27 mouse cellular contexts compared by ENCODE assay signal in genomic region chr1:151741199-151741621, GRCm38 (mm10). TPM values are rescaled to one million over a fixed set of nuclear protein-coding genes. Genes with fewer than 3 reads are reported as not detected.
DNase-seq lines count a peak whose midpoint lies in the region; ATAC-seq and TF ChIP-seq lines count a peak whose summit lies in the region.
"Had no signal": no experiment of that assay in that cellular context is flagged by ENCODE, and none has a peak within 500 bp of the region (broad histone marks: within the 10 kb centered on the region; RNA-seq: fewer than 3 reads in every experiment).

No protein-coding gene starts in this region.

- WGBS in stomach, embryonic 15.5 days: 60% methylated on average over 7 of the region's 7 CpGs
- WGBS in stomach, postnatal 0 days: 69% methylated on average over 7 of the region's 7 CpGs
- 22% methylated on average over 7 of the region's 7 CpGs for WGBS in liver, embryonic 15.5 days (ENCODE audit: insufficient replicate concordance)
- WGBS in cerebellum, adult 2 months: 95% methylated on average over 7 of the region's 7 CpGs

- no peak overlapping the region for H3K9ac ChIP-seq in stomach, embryonic 15.5 days
- H3K9ac ChIP-seq in stomach, postnatal 0 days (ENCODE audit: low read length): no peak overlapping the region
- no peak overlapping the region for H3K9ac ChIP-seq in liver, embryonic 15.5 days
- H3K9ac ChIP-seq: embryonic facial prominence, embryonic 15.5 days; heart, embryonic 15.5 days; hindbrain, embryonic 14.5 days; midbrain, embryonic 13.5 days; neural tube, embryonic 12.5 days had no signal

- no peak overlapping the region for H3K27ac ChIP-seq in stomach, embryonic 15.5 days
- H3K27ac ChIP-seq in stomach, postnatal 0 days (replicated peaks): no peak overlapping the region
- H3K27ac ChIP-seq in liver, embryonic 15.5 days (replicated peaks): no peak overlapping the region
- no peak overlapping the region for H3K27ac ChIP-seq in cerebellum, adult 2 months (ENCODE audit: insufficient read depth, low read length)
- H3K27ac ChIP-seq: embryonic facial prominence, embryonic 15.5 days; forebrain, embryonic 10.5 days; heart, embryonic 15.5 days; hindbrain, embryonic 14.5 days; kidney, postnatal 0 days; left cerebral cortex, adult 2 months; macrophage; midbrain, embryonic 13.5 days; neural tube, embryonic 12.5 days had no signal

- H3K4me1 ChIP-seq in stomach, embryonic 15.5 days: no peaks in the 10 kb centered on the region
- no peaks in the 10 kb centered on the region for H3K4me1 ChIP-seq in stomach, postnatal 0 days (replicated peaks; ENCODE audit: control insufficient read depth, insufficient read depth)
- H3K4me1 ChIP-seq in liver, embryonic 15.5 days (replicated peaks): peaks cover 17% of the 10 kb centered on the region
- no peaks in the 10 kb centered on the region for H3K4me1 ChIP-seq in cerebellum, adult 2 months (ENCODE audit: control insufficient read depth, insufficient read depth, low read length)
- H3K4me1 ChIP-seq: embryonic facial prominence, embryonic 15.5 days; forebrain, embryonic 10.5 days; heart, embryonic 15.5 days; midbrain, embryonic 13.5 days; neural tube, embryonic 12.5 days had no signal

- peak; percentile 71; the same call in 1 of the 2 replicates for ATAC-seq in stomach, embryonic 15.5 days (ENCODE audit: insufficient read depth, low FRiP score, low read depth)
- ATAC-seq in stomach, postnatal 0 days (ENCODE audit: low FRiP score, low TSS enrichment): no peak
- ATAC-seq in granulocyte monocyte progenitor cell, adult 5-6 weeks (replicated peaks; ENCODE audit: poor library complexity, severe bottlenecking): peak; percentile 55
- ATAC-seq in liver, embryonic 15.5 days (ENCODE audit: insufficient read depth): peak; percentile 94
- ATAC-seq in activated CD4-positive, CD25-positive, alpha-beta regulatory T cell, adult 4 months: no peak
- ATAC-seq: CD4-positive, CD25-positive, alpha-beta regulatory T cell, adult 4 months; forebrain, embryonic 16.5 days; inflammation-experienced regulatory T-cells, adult 6 months; midbrain, embryonic 13.5 days had no signal

- no peaks in the 10 kb centered on the region for H3K36me3 ChIP-seq in stomach, embryonic 15.5 days
- H3K36me3 ChIP-seq in stomach, postnatal 0 days (ENCODE audit: control insufficient read depth, insufficient read depth, low read length): no peaks in the 10 kb centered on the region
- H3K36me3 ChIP-seq in liver, embryonic 15.5 days (replicated peaks): no peaks in the 10 kb centered on the region
- H3K36me3 ChIP-seq: embryonic facial prominence, embryonic 15.5 days; forebrain, embryonic 10.5 days; heart, embryonic 15.5 days; midbrain, embryonic 13.5 days; neural tube, embryonic 12.5 days had no signal

- no peak for DNase-seq in stomach, postnatal 0 days (ENCODE audit: low spot score)
- no peak for DNase-seq in cerebellum, adult 2 months
- DNase-seq in T-cell, adult 2 months (ENCODE audit: low spot score): no peak
- no peak for DNase-seq in urinary bladder, postnatal 14 days (ENCODE audit: low spot score)
- DNase-seq: cerebellum, adult 18-20 months; cerebellum, postnatal 36 days; gastrocnemius, postnatal 14 days; heart, postnatal 36 days; kidney, adult 18-20 months; right cerebral cortex, postnatal 14 days; thymus, postnatal 14 days had no signal

- TF ChIP-seq EP300 in stomach, postnatal 0 days (optimal IDR thresholded peaks at IDR 0.05): no peak

- no peak overlapping the region for H3K4me3 ChIP-seq in stomach, embryonic 15.5 days (replicated peaks)
- no peak overlapping the region for H3K4me3 ChIP-seq in stomach, postnatal 0 days (ENCODE audit: low read depth, low read length)
- H3K4me3 ChIP-seq in liver, embryonic 15.5 days (replicated peaks): no peak overlapping the region
- H3K4me3 ChIP-seq in cerebellum, adult 2 months (replicated peaks; ENCODE audit: insufficient read depth, low read depth, low read length): no peak overlapping the region
- H3K4me3 ChIP-seq: embryonic facial prominence, embryonic 15.5 days; forebrain, embryonic 10.5 days; heart, embryonic 15.5 days; left cerebral cortex, adult 2 months; midbrain, embryonic 13.5 days; neural tube, embryonic 12.5 days had no signal

- TF ChIP-seq POLR2A in cerebellum, adult 2 months (IDR thresholded peaks at IDR 0.05; ENCODE audit: borderline replicate concordance, insufficient read depth, low read length): no peak

- H3K27me3 ChIP-seq in stomach, embryonic 15.5 days (replicated peaks): no peaks in the 10 kb centered on the region
- no peaks in the 10 kb centered on the region for H3K27me3 ChIP-seq in stomach, postnatal 0 days (ENCODE audit: control insufficient read depth, insufficient read depth, low read length)
- no peaks in the 10 kb centered on the region for H3K27me3 ChIP-seq in liver, embryonic 15.5 days
- no peaks in the 10 kb centered on the region for H3K27me3 ChIP-seq in cerebellum, adult 2 months (ENCODE audit: control insufficient read depth, insufficient read depth, low read length)
- H3K27me3 ChIP-seq: embryonic facial prominence, embryonic 15.5 days; heart, embryonic 15.5 days; midbrain, embryonic 13.5 days; neural tube, embryonic 12.5 days had no signal

- no peak overlapping the region for H3K4me2 ChIP-seq in stomach, embryonic 15.5 days
- H3K4me2 ChIP-seq in stomach, postnatal 0 days (replicated peaks; ENCODE audit: low read depth): no peak overlapping the region
- H3K4me2 ChIP-seq in liver, embryonic 15.5 days: peak overlapping the region; percentile 40
- H3K4me2 ChIP-seq: embryonic facial prominence, embryonic 15.5 days; heart, embryonic 15.5 days; hindbrain, embryonic 14.5 days; midbrain, embryonic 13.5 days; neural tube, embryonic 12.5 days had no signal

- no peak for TF ChIP-seq CTCF in stomach, postnatal 0 days (IDR thresholded peaks at IDR 0.05; ENCODE audit: low read depth)
- no peak for TF ChIP-seq CTCF in cerebellum, adult 2 months (IDR thresholded peaks at IDR 0.05; ENCODE audit: borderline replicate concordance, insufficient read depth, low read depth, low read length)

- no peaks in the 10 kb centered on the region for H3K9me3 ChIP-seq in stomach, embryonic 15.5 days
- H3K9me3 ChIP-seq in stomach, postnatal 0 days (ENCODE audit: control insufficient read depth, low read length): no peaks in the 10 kb centered on the region
- H3K9me3 ChIP-seq in liver, embryonic 15.5 days (replicated peaks): no peaks in the 10 kb centered on the region
- H3K9me3 ChIP-seq: embryonic facial prominence, embryonic 15.5 days; forebrain, embryonic 10.5 days; heart, embryonic 15.5 days; midbrain, embryonic 13.5 days; neural tube, embryonic 12.5 days had no signal

RNA-seq across cellular contexts. Expression of gene Edem3, which starts 14.0 kb away (rescaled TPM):
- 15.7 and 18.3 TPM in 2 replicates for polyA plus RNA-seq in stomach, embryonic 15.5 days (2015; fragmentation: Nextera tagmentation; extraction: Ambion mirVana)
- polyA plus RNA-seq in stomach, postnatal 0 days (2015; fragmentation: Nextera tagmentation; extraction: Ambion mirVana): 7.2 and 7.5 TPM in 2 replicates
- total RNA-seq in granulocyte monocyte progenitor cell, adult 5-6 weeks (2014; fragmentation: Nextera tagmentation): 22.0 and 24.1 TPM in 2 replicates
- 39.4 and 41.5 TPM in 2 replicates for total RNA-seq in granulocyte monocyte progenitor cell, adult 5-6 weeks (2017)
- polyA plus RNA-seq in liver, embryonic 15.5 days (2015; fragmentation: Nextera tagmentation; extraction: Ambion mirVana): 5.5 and 5.6 TPM in 2 replicates
- 19.9 and 21.3 TPM in 2 replicates for polyA plus RNA-seq in cerebellum, adult 2 months (2012; rRNA removed)
- polyA plus RNA-seq in activated CD4-positive, CD25-positive, alpha-beta regulatory T cell, adult 4 months (2017; shearing (Covaris generic)): 1 to 10 TPM; 3.8 to 4.3 TPM

Comparison
In these comparisons a context has a peak if more than half of its experiments do, and no peak if none do; other contexts are left out.
1. ATAC-seq: peak in stomach, embryonic 15.5 days (single experiment), granulocyte monocyte progenitor cell, adult 5-6 weeks (single experiment) and liver, embryonic 15.5 days (single experiment); none in stomach, postnatal 0 days (single experiment) and activated CD4-positive, CD25-positive, alpha-beta regulatory T cell, adult 4 months (single experiment).